Mouse (Mus musculus): ENCODE measurements around the gene Galnt9.

GRCm38 (mm10) chr5:110552005-110552404 lies 7.8 kb downstream of the Galnt9 start:
- TF ChIP-seq POLR2AphosphoS2 (IDR thresholded peaks at IDR 0.05; ENCODE audit: insufficient read length, low read depth) (no peak), CEBPB (IDR thresholded peaks at IDR 0.05; ENCODE audit: insufficient read depth, poor library complexity, severe bottlenecking) (no peak), POLR2A (IDR thresholded peaks at IDR 0.05; ENCODE audit: insufficient read length, low read depth) (no peak), USF1 (IDR thresholded peaks at IDR 0.05; ENCODE audit: low read depth) (no peak)

Measured in myocyte (in vitro differentiated cells).